Mouse (Mus musculus): ENCODE measurements around the gene Pde6d. TPM values are rescaled to one million over a fixed set of nuclear protein-coding genes. Genes with fewer than 3 reads are reported as not detected.
A peak's percentile ranks its signal among the peaks of the same experiment; 100 is the strongest.

The Pde6d gene
- polyA plus RNA-seq, 1 experiment from 2014 or later = 109 TPM

GRCm38 (mm10) chr1:86531547-86532321 lies 50.7 kb downstream of the Pde6d start:
- peaks cover 31% of the 10 kb centered on the region for H3K4me1 ChIP-seq (ENCODE audit: control insufficient read depth, insufficient read depth, low read length)
- peaks cover 7% of the 10 kb centered on the region for H3K36me3 ChIP-seq (ENCODE audit: control insufficient read depth, insufficient read depth, low read length)
- H3K27ac ChIP-seq (ENCODE audit: low read length) = peak overlapping the region; percentile 29
- no peak overlapping the region for H3K4me3 ChIP-seq (ENCODE audit: low read depth, low read length)
- H3K27me3 ChIP-seq (ENCODE audit: control insufficient read depth, insufficient read depth, low read depth, low read length) = no peaks in the 10 kb centered on the region
- ATAC-seq = peak; percentile 20; the same call in 1 of the 2 replicates
- no peaks in the 10 kb centered on the region for H3K9me3 ChIP-seq (replicated peaks; ENCODE audit: control insufficient read depth, low read length, poor library complexity, severe bottlenecking)
- H3K4me2 ChIP-seq (ENCODE audit: low read length) = peak overlapping the region; percentile 34
- WGBS = 4% methylated on average over 13 of the region's 13 CpGs
- H3K9ac ChIP-seq (ENCODE audit: low read depth, low read length) = peak overlapping the region; percentile 49

GRCm38 (mm10) chr1:86530871-86531546 lies 51.4 kb downstream of the Pde6d start:
- WGBS = 21% methylated on average over 4 of the region's 4 CpGs

DNA sequence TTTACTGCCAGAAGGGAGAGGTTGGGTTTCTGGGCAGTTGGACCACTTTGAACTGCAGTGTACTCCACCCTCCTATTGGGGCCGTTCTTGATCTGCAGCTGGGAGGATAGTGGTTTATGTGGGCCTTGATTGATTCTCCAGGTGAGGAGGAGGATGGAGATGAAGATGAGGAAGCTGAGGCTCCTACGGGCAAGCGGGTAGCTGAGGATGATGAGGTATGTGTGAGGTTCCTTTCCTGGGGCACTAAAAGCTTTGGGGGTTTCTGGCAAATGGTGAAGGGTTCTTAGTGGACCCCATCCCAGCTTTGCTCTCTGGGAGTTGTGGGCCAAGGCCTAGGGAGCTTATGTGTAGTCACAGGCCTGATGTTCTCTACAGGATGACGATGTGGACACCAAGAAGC lies 52.8 kb downstream of the Pde6d start:
- no peaks in the 10 kb centered on the region for H3K9me3 ChIP-seq (replicated peaks; ENCODE audit: control insufficient read depth, low read length, poor library complexity, severe bottlenecking)
- H3K4me3 ChIP-seq (ENCODE audit: low read depth, low read length) = peak overlapping the region; percentile 99
- H3K36me3 ChIP-seq (ENCODE audit: control insufficient read depth, insufficient read depth, low read length) = peaks cover 7% of the 10 kb centered on the region
- H3K4me1 ChIP-seq (ENCODE audit: control insufficient read depth, insufficient read depth, low read length) = peaks cover 34% of the 10 kb centered on the region
- no peaks in the 10 kb centered on the region for H3K27me3 ChIP-seq (ENCODE audit: control insufficient read depth, insufficient read depth, low read depth, low read length)
- peak overlapping the region; percentile 42; the same call in 1 of the 2 replicates for H3K27ac ChIP-seq (ENCODE audit: low read length)
- no peak for ATAC-seq
- peak overlapping the region; percentile 94 for H3K4me2 ChIP-seq (ENCODE audit: low read length)
- 25% methylated on average over 4 of the region's 4 CpGs for WGBS
- H3K9ac ChIP-seq (ENCODE audit: low read depth, low read length) = peak overlapping the region; percentile 99

More at GRCm38 (mm10) chr1:86530871-86531546, 51.4 kb downstream of the Pde6d start:
- H3K9ac ChIP-seq (ENCODE audit: low read depth, low read length) = peak overlapping the region; percentile 49
- no peak overlapping the region for H3K4me2 ChIP-seq (ENCODE audit: low read length)
- H3K4me1 ChIP-seq (ENCODE audit: control insufficient read depth, insufficient read depth, low read length) = peaks cover 31% of the 10 kb centered on the region
- H3K4me3 ChIP-seq (ENCODE audit: low read depth, low read length) = no peak overlapping the region
- no peaks in the 10 kb centered on the region for H3K9me3 ChIP-seq (replicated peaks; ENCODE audit: control insufficient read depth, low read length, poor library complexity, severe bottlenecking)
- H3K27ac ChIP-seq (ENCODE audit: low read length) = peak overlapping the region; percentile 60
- H3K36me3 ChIP-seq (ENCODE audit: control insufficient read depth, insufficient read depth, low read length) = peaks cover 7% of the 10 kb centered on the region
- ATAC-seq = no peak
- H3K27me3 ChIP-seq (ENCODE audit: control insufficient read depth, insufficient read depth, low read depth, low read length) = no peaks in the 10 kb centered on the region

GRCm38 (mm10) chr1:86528571-86529180 lies 53.8 kb downstream of the Pde6d start:
- H3K27ac ChIP-seq (ENCODE audit: low read length) = peak overlapping the region; percentile 100
- no peaks in the 10 kb centered on the region for H3K9me3 ChIP-seq (replicated peaks; ENCODE audit: control insufficient read depth, low read length, poor library complexity, severe bottlenecking)
- ATAC-seq = no peak
- peak overlapping the region; percentile 99 for H3K9ac ChIP-seq (ENCODE audit: low read depth, low read length)
- peak overlapping the region; percentile 94 for H3K4me2 ChIP-seq (ENCODE audit: low read length)
- peaks cover 7% of the 10 kb centered on the region for H3K36me3 ChIP-seq (ENCODE audit: control insufficient read depth, insufficient read depth, low read length)
- peaks cover 40% of the 10 kb centered on the region for H3K4me1 ChIP-seq (ENCODE audit: control insufficient read depth, insufficient read depth, low read length)
- H3K4me3 ChIP-seq (ENCODE audit: low read depth, low read length) = peak overlapping the region; percentile 99
- H3K27me3 ChIP-seq (ENCODE audit: control insufficient read depth, insufficient read depth, low read depth, low read length) = no peaks in the 10 kb centered on the region
- under 1% methylated on average over 15 of the region's 15 CpGs for WGBS

DNA sequence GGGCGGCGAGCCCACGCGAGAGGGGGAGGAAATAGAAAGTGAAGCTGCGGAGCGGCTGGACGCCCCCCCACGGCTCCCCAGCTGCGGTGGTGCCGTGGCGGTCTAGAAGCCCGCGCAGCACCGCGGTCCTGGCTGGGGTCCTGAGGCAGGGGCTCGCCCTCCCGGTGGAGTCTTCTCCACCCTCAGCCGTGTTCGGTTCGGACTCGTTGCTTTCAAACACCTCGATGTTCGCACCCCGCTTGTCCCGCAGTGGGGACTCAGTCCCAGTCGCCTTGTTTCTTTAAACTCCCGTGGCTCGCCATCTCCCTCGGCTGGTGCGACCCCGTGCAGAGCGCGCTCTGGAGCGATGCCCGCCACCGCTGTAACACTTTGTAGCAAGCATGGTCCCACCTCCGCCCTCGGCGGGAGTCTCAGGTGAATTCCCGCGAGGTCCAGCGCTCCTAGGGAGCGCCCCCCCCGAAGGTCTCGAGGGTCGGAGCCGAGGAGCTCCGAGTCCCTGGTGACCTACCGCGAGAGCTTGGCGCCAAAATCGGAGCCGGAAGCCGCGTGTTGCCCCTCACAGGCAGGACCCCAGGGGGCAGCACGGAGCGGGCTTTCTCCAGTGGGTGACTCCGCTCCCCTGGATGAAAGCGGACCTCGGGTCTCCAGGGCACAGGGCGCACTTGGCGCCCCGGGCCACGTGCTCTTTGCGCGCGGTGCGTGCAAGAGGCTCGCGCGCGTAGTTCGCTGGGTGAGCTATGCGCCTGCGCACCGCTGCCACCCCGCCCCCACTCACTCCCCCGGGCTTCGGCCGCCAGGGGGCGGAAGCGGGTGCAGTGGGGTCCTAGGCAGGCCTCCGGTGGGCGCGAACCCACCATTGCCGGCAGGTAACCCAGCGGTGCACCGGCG lies 54.6 kb downstream of the Pde6d start:
- H3K4me2 ChIP-seq (ENCODE audit: low read length) = peak overlapping the region; percentile 94
- peaks cover 7% of the 10 kb centered on the region for H3K36me3 ChIP-seq (ENCODE audit: control insufficient read depth, insufficient read depth, low read length)
- peak overlapping the region; percentile 99 for H3K9ac ChIP-seq (ENCODE audit: low read depth, low read length)
- H3K27me3 ChIP-seq (ENCODE audit: control insufficient read depth, insufficient read depth, low read depth, low read length) = no peaks in the 10 kb centered on the region
- H3K4me3 ChIP-seq (ENCODE audit: low read depth, low read length) = peak overlapping the region; percentile 99
- no peak for ATAC-seq
- WGBS = under 1% methylated on average over 80 of the region's 89 CpGs
- peak overlapping the region; percentile 100 for H3K27ac ChIP-seq (ENCODE audit: low read length)
- no peaks in the 10 kb centered on the region for H3K9me3 ChIP-seq (replicated peaks; ENCODE audit: control insufficient read depth, low read length, poor library complexity, severe bottlenecking)
- H3K4me1 ChIP-seq (ENCODE audit: control insufficient read depth, insufficient read depth, low read length) = peaks cover 40% of the 10 kb centered on the region

DNA sequence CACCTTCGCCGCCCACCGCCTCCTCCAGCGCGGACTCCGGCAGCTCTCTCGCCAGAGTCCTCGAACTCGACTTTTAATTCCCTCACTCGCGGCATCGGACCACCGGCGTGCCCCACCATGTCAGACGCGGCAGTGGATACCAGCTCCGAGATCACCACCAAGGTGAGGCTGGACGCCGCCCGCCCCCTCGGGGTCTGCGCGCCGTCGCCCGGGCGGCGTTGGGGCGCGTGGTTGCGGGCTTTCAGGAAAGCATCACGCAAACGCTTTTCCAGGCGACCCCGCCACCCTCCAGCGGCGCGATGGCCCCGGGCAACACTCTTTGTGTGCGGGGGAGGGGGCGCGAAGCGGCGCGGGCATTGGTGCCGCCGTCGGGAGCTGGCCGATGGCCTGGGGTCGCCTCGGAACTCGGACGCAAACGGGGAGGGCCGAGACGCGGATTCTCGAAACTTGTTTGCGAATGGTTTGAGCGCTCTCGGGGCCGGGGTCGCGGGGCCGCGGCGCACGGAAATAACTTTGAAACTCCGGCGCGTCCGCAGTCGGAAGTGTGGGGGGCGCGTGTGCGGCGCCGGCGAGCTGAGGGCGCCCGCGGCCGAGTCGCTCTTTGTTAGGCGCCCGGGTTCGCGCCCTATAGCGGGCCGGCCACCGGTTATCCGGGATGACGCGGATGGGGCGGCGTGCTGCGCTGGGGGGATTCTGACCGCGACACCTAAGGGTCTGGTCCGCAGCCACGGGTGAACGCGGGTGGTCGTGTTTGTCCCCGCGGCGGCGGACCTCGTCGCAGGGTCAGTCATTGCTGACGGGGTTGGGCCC lies 55.4 kb downstream of the Pde6d start:
- Histone ChIP-seq H3K27ac (ENCODE audit: low read length) (peak overlapping the region; percentile 100), H3K4me1 (ENCODE audit: control insufficient read depth, insufficient read depth, low read length) (peaks cover 33% of the 10 kb centered on the region), H3K4me2 (ENCODE audit: low read length) (peak overlapping the region; percentile 94), H3K4me3 (ENCODE audit: low read depth, low read length) (peak overlapping the region; percentile 99), H3K9ac (ENCODE audit: low read depth, low read length) (peak overlapping the region; percentile 99), H3K9me3 (replicated peaks; ENCODE audit: control insufficient read depth, low read length, poor library complexity, severe bottlenecking) (no peaks in the 10 kb centered on the region), H3K27me3 (ENCODE audit: control insufficient read depth, insufficient read depth, low read depth, low read length) (no peaks in the 10 kb centered on the region), H3K36me3 (ENCODE audit: control insufficient read depth, insufficient read depth, low read length) (peaks cover 7% of the 10 kb centered on the region)
- under 1% methylated on average over 109 of the region's 111 CpGs for WGBS
- peak; percentile 1 for ATAC-seq

DNA sequence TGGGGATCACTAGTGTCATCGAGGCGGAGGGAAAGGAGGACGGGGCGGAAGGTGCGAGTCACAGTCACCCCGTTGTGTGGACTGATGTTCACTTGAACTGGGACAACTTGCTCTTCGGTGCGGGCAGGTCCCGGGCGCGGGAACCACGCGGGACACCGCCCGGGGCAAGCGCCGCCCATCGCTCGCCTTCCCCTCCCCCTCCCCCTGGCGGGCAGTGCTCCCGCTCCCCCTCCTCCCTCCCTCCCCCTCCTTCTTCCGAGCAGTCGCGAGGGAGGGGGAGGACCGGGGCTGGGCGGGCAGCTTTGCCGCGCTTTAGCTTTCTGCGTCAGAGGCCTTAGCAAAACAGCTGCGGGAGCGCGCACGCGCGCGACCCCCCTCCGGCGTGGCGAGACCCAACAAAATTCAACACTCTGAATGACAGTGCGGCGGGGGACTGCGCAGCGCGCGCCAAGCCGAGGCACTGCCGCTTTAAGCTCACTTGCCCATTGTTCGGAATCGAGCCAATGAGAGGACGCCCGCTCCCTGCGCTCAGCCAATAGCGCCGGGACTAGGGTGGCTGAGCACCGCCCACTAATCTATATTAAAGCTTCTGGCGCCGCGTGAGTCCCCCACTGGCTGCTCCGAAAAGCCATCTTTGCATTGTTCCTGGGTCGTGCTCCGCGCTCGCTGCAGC lies 56.2 kb downstream of the Pde6d start, which contains the start of gene Ptma:
TSS of gene Ptma (plus strand) at position 611 of the 673 bp plus-strand sequence.
- Histone ChIP-seq H3K4me2 (ENCODE audit: low read length) (peak within 1 kb of the TSS; percentile 96), H3K4me1 (ENCODE audit: control insufficient read depth, insufficient read depth, low read length) (peaks cover 25% of the 10 kb centered on the region), H3K9me3 (replicated peaks; ENCODE audit: control insufficient read depth, low read length, poor library complexity, severe bottlenecking) (no peaks in the 10 kb centered on the region), H3K27me3 (ENCODE audit: control insufficient read depth, insufficient read depth, low read depth, low read length) (no peaks in the 10 kb centered on the region), H3K36me3 (ENCODE audit: control insufficient read depth, insufficient read depth, low read length) (peaks cover 7% of the 10 kb centered on the region), H3K9ac (ENCODE audit: low read depth, low read length) (peak within 1 kb of the TSS; percentile 99), H3K27ac (ENCODE audit: low read length) (peak within 1 kb of the TSS; percentile 100), H3K4me3 (ENCODE audit: low read depth, low read length) (peak within 1 kb of the TSS; percentile 99)
- ATAC-seq = peak; percentile 94
- under 1% methylated on average over 55 of the region's 63 CpGs for WGBS
